Mouse (Mus musculus) heart, embryonic 14.5 days (tissue): Measurements from ENCODE around the gene Fam198a. TPM values are rescaled to one million over a fixed set of nuclear protein-coding genes. Genes with fewer than 3 reads are reported as not detected.
A peak's percentile ranks its signal among the peaks of the same experiment; 100 is the strongest.
"Not testable (repeated sequence)": the region's sequence is repeated elsewhere in the genome, so short reads cannot be mapped to it uniquely, and the experiment has no call there.

ENCODE experiments used
- ATAC-seq: fragments of 200-750 bp; cut with Nextera tagmentation; 2 replicates; pipeline ENCODE4 v1.8.0; 2017; ENCODE audit warnings: low read depth, moderate TSS enrichment; ENCODE audit not compliant: insufficient number of reproducible peaks, insufficient read depth, low FRiP score
- H3K27ac ChIP-seq, 2 experiments: fragments of 200-500 bp in 1 of 2; fragments of 300-500 bp in 1 of 2; sonication (generic) in 1 of 2; replicated peaks in 1 of 2; 2 replicates each; pipeline ENCODE4 v1.5.1; 2012 to 2014; ENCODE audit warnings: low read depth in 2 of 2, low read length in 2 of 2, control low read depth in 1 of 2, mild to moderate bottlenecking in 1 of 2, mixed read lengths in 1 of 2; ENCODE audit not compliant: control insufficient read depth in 1 of 2, insufficient read depth in 1 of 2
- H3K27me3 ChIP-seq: fragments of 300-500 bp; sonication (generic); 2 replicates; pipeline ENCODE4 v1.6.1; 2014; ENCODE audit warnings: mild to moderate bottlenecking, low read length, control low read depth; ENCODE audit not compliant: control insufficient read depth, insufficient read depth
- H3K36me3 ChIP-seq: fragments of 300-500 bp; sonication (generic); 2 replicates; pipeline ENCODE4 v1.6.1; 2014; ENCODE audit warnings: mild to moderate bottlenecking, control low read depth, low read length, mixed read lengths; ENCODE audit not compliant: control insufficient read depth, insufficient read depth
- H3K4me1 ChIP-seq, 2 experiments: fragments of 200-500 bp in 1 of 2; fragments of 300-500 bp in 1 of 2; sonication (generic) in 1 of 2; 2 replicates each; pipeline ENCODE4 v1.6.1; 2012 to 2014; ENCODE audit warnings: low read length in 2 of 2, control low read depth in 1 of 2, mixed read lengths in 1 of 2; ENCODE audit not compliant: control insufficient read depth in 2 of 2, insufficient read depth in 2 of 2
- H3K4me2 ChIP-seq: fragments of 300-500 bp; sonication (generic); 2 replicates; pipeline ENCODE4 v1.6.1; 2014; ENCODE audit warnings: mild to moderate bottlenecking, low read length
- H3K4me3 ChIP-seq, 2 experiments: fragments of 200-500 bp in 1 of 2; fragments of 300-500 bp in 1 of 2; sonication (generic) in 1 of 2; 2 replicates each; pipeline ENCODE4 v1.5.1; 2012 to 2014; ENCODE audit warnings: low read length in 2 of 2, mild to moderate bottlenecking in 2 of 2, control low read depth in 1 of 2, low read depth in 1 of 2, moderate library complexity in 1 of 2; ENCODE audit not compliant: control insufficient read depth in 1 of 2, insufficient read depth in 1 of 2
- H3K9ac ChIP-seq: fragments of 300-500 bp; sonication (generic); 2 replicates; pipeline ENCODE4 v1.6.1; 2014; ENCODE audit warnings: mild to moderate bottlenecking, low read length
- H3K9me3 ChIP-seq: fragments of 300-500 bp; sonication (generic); 2 replicates; pipeline ENCODE4 v1.6.1; 2016; ENCODE audit warnings: low read length, control low read depth; ENCODE audit not compliant: control insufficient read depth
- WGBS: fragments of 180-500 bp; shearing (Covaris S2); extraction: QIAGEN DNeasy Blood & Tissue Kit; methylation state at CpG from one replicate; pipeline ENCODE4 v1.1.7; 2014; 5-methylcytosine and 5-hydroxymethylcytosine counted together
- polyA plus RNA-seq: library from polyadenylated mRNA; unstranded; fragments of >200 nt; fragmentation: Nextera tagmentation; extraction: Ambion mirVana; gene quantifications from 2 replicates; pipeline ENCODE4 v1.2.1, GENCODE M21; 2014

Fam198a gene
- polyA plus RNA-seq, 1 experiment from 2014 or later = 1.6 TPM

- Histone ChIP-seq H3K4me1 (no peaks in the 10 kb centered on the region), H3K36me3 (no peaks in the 10 kb centered on the region), H3K27ac (no peak overlapping the region), H3K9ac (no peak overlapping the region), H3K27me3 (no peaks in the 10 kb centered on the region), H3K4me3 (no peak overlapping the region), H3K9me3 (no peaks in the 10 kb centered on the region), H3K4me2 (no peak overlapping the region)
- no peak for ATAC-seq
- 91% methylated on average over 2 of the region's 2 CpGs for WGBS
Observed at GRCm38 (mm10) chr9:122010751-122011150, 60.0 kb downstream of the Fam198a start.

- H3K4me1 ChIP-seq = no peaks in the 10 kb centered on the region
- no peak overlapping the region for H3K27ac ChIP-seq
- no peak for ATAC-seq
- no peaks in the 10 kb centered on the region for H3K9me3 ChIP-seq
- no peak overlapping the region for H3K4me2 ChIP-seq
- H3K9ac ChIP-seq = no peak overlapping the region
- no peak overlapping the region for H3K4me3 ChIP-seq
- no peaks in the 10 kb centered on the region for H3K27me3 ChIP-seq
- 87% methylated on average over 2 of the region's 2 CpGs for WGBS
- no peaks in the 10 kb centered on the region for H3K36me3 ChIP-seq
Observed at GRCm38 (mm10) chr9:122012816-122013215, 62.0 kb downstream of the Fam198a start.

DNA sequence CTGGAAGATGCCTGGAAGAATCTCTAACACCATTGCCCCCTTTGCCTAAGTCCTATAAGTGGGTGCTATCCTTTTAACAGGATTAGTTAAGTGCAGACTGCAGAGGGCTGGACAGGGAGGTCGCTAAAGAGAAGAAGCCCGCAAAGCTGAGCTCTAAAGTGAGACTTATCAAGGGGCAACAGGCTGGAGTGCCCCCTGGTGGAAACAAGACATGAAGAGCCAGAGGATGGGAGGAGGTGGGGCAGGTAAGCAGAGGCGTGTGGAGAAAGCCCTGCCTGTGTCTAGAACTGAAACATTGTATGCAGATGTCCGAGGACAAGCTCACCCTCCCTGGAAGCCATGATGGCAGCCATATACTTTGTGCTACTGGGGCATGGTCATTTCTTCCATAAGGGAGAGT lies 62.8 kb downstream of the Fam198a start:
- H3K9me3 ChIP-seq = no peaks in the 10 kb centered on the region
- no peak overlapping the region for H3K4me3 ChIP-seq
- no peak overlapping the region for H3K4me2 ChIP-seq
- WGBS = 70% methylated on average over 4 of the region's 4 CpGs
- H3K4me1 ChIP-seq = no peaks in the 10 kb centered on the region
- ATAC-seq = no peak
- no peak overlapping the region for H3K27ac ChIP-seq
- no peak overlapping the region for H3K9ac ChIP-seq
- H3K36me3 ChIP-seq = no peaks in the 10 kb centered on the region
- H3K27me3 ChIP-seq = no peaks in the 10 kb centered on the region

GRCm38 (mm10) chr9:122014241-122014667 lies 63.5 kb downstream of the Fam198a start:
- Histone ChIP-seq H3K4me2 (no peak overlapping the region), H3K27ac (no peak overlapping the region), H3K9me3 (no peaks in the 10 kb centered on the region), H3K36me3 (no peaks in the 10 kb centered on the region), H3K9ac (no peak overlapping the region), H3K27me3 (no peaks in the 10 kb centered on the region), H3K4me3 (no peak overlapping the region), H3K4me1 (peaks cover 0 to 4% of the 10 kb centered on the region in 2 experiments; a peak in 1 of 4 replicates)
- no peak for ATAC-seq
- WGBS = 18% methylated on average over 10 of the region's 10 CpGs

DNA sequence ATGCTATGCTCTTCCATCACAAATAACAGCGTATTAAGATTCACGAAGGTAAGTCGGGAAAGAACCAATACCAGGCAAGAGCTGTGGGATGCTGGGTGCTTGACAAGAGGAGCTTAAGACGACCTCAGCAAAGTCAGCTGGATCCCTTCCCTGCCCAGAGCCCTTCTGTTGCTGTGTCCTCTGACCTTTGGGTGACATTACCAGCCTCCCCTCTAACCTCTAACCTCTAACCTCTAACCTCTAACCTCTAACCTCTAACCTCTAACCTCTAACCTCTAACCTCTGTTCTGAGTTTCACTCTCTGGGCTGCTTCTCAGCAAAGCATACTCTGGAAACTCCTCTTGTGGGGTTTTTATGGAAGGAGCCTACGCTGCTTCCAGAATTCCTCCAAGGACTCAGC lies 67.3 kb downstream of the Fam198a start:
- H3K27me3 ChIP-seq = no peaks in the 10 kb centered on the region

GRCm38 (mm10) chr9:122018782-122019395 lies 68.1 kb downstream of the Fam198a start:
- WGBS = 21% methylated on average over 8 of the region's 8 CpGs
- H3K27me3 ChIP-seq = no peaks in the 10 kb centered on the region
- H3K4me1 ChIP-seq = peaks cover 15 to 20% of the 10 kb centered on the region in 2 experiments; a peak in 3 of 4 replicates
- ATAC-seq = 0 out of 2 replicates have a peak, but pooled peaks have one; percentile 5
- H3K4me3 ChIP-seq = no peak overlapping the region
- no peak overlapping the region for H3K27ac ChIP-seq
- H3K9me3 ChIP-seq = no peaks in the 10 kb centered on the region
- H3K9ac ChIP-seq = no peak overlapping the region
- no peaks in the 10 kb centered on the region for H3K36me3 ChIP-seq
- no peak overlapping the region for H3K4me2 ChIP-seq

More for the DNA sequence above, 67.3 kb downstream of the Fam198a start:
- no peak for ATAC-seq
- Histone ChIP-seq H3K27ac (no peak overlapping the region), H3K36me3 (no peaks in the 10 kb centered on the region), H3K4me1 (peaks cover 9 to 12% of the 10 kb centered on the region in 2 experiments; a peak in 2 of 4 replicates), H3K4me3 (no peak overlapping the region), H3K9ac (no peak overlapping the region), H3K4me2 (no peak overlapping the region), H3K9me3 (no peaks in the 10 kb centered on the region)
- 81% methylated on average over 5 of the region's 5 CpGs for WGBS

- H3K9me3 ChIP-seq = no peaks in the 10 kb centered on the region
- H3K36me3 ChIP-seq = no peaks in the 10 kb centered on the region
- no peak overlapping the region for H3K9ac ChIP-seq
- no peak overlapping the region for H3K27ac ChIP-seq
- H3K4me1 ChIP-seq = peaks cover 16 to 22% of the 10 kb centered on the region in 2 experiments; a peak in 3 of 4 replicates
- no peak for ATAC-seq
- H3K4me3 ChIP-seq = no peak overlapping the region
- no peaks in the 10 kb centered on the region for H3K27me3 ChIP-seq
- WGBS = 73% methylated on average over 4 of the region's 4 CpGs
- H3K4me2 ChIP-seq = no peak overlapping the region
Observed at GRCm38 (mm10) chr9:122020321-122020720, 69.5 kb downstream of the Fam198a start.

GRCm38 (mm10) chr9:122021171-122021570 lies 70.4 kb downstream of the Fam198a start:
- not testable (repeated sequence) for H3K36me3 ChIP-seq, H3K9ac ChIP-seq, H3K4me3 ChIP-seq, ATAC-seq, H3K27ac ChIP-seq, H3K4me2 ChIP-seq, H3K9me3 ChIP-seq, H3K27me3 ChIP-seq
- H3K4me1 ChIP-seq = peaks cover 16 to 24% of the 10 kb centered on the region in 2 experiments; a peak in 3 of 4 replicates
- WGBS = 85% methylated on average over 4 of the region's 4 CpGs
